Mouse (Mus musculus) right cerebral cortex, adult 2 months (tissue): Measurements from ENCODE around the gene Itpr1.
A peak's percentile ranks its signal among the peaks of the same experiment; 100 is the strongest.

Experiments used
- DNase-seq, 2 experiments: peaks; one replicate each; pipeline ENCODE4 v3.0.0; 2021 to 2022; ENCODE audit warnings: low spot score in 2 of 2

Itpr1 gene

GRCm38 (mm10) chr6:108441290-108441689, 228.4 kb downstream of the Itpr1 start:
- DNase-seq, result no peak

GRCm38 (mm10) chr6:108442291-108442690, 229.4 kb downstream of the Itpr1 start:
- no peak for DNase-seq

- DNase-seq, result peak; percentile 75 to 79
Observed at GRCm38 (mm10) chr6:108444435-108444834, 231.5 kb downstream of the Itpr1 start.

GRCm38 (mm10) chr6:108445006-108445405, 232.1 kb downstream of the Itpr1 start:
- DNase-seq, result no peak

GRCm38 (mm10) chr6:108446766-108447165, 233.9 kb downstream of the Itpr1 start:
- no peak for DNase-seq

- peak; percentile 41 to 48 for DNase-seq
Observed at GRCm38 (mm10) chr6:108447179-108447845, 234.4 kb downstream of the Itpr1 start.

GRCm38 (mm10) chr6:108448016-108448735, 235.3 kb downstream of the Itpr1 start:
- no peak for DNase-seq

GRCm38 (mm10) chr6:108448864-108449263, 236.0 kb downstream of the Itpr1 start:
- no peak for DNase-seq

GRCm38 (mm10) chr6:108451536-108451935, 238.6 kb downstream of the Itpr1 start:
- peak; percentile 44 to 45 for DNase-seq

GRCm38 (mm10) chr6:108453618-108454017, 240.7 kb downstream of the Itpr1 start:
- DNase-seq, result no peak

GRCm38 (mm10) chr6:108454061-108454891, 241.4 kb downstream of the Itpr1 start:
- peak; percentile 70 to 72 for DNase-seq

GRCm38 (mm10) chr6:108454979-108455836, 242.3 kb downstream of the Itpr1 start:
- no peak for DNase-seq

- DNase-seq, result peak; percentile 83 to 86
Observed at GRCm38 (mm10) chr6:108456231-108457062, 243.6 kb downstream of the Itpr1 start.

- DNase-seq, result no peak
Observed at GRCm38 (mm10) chr6:108457063-108457405, 244.1 kb downstream of the Itpr1 start.

- no peak for DNase-seq
Observed at GRCm38 (mm10) chr6:108457516-108458181, 244.8 kb downstream of the Itpr1 start.

GRCm38 (mm10) chr6:108458182-108458571, 245.3 kb downstream of the Itpr1 start:
- DNase-seq, result no peak

GRCm38 (mm10) chr6:108458826-108459225, 245.9 kb downstream of the Itpr1 start:
- DNase-seq, result no peak

GRCm38 (mm10) chr6:108464308-108464979, 251.5 kb downstream of the Itpr1 start:
- no peak for DNase-seq

GRCm38 (mm10) chr6:108465159-108465558, 252.3 kb downstream of the Itpr1 start:
- no peak for DNase-seq
